Mouse (Mus musculus): ENCODE measurements at regions not wholly inside any gene's neighbourhood (a gene's known extent, or its start where the extent isn't known, plus 50 kb on each side); places are given as distances from the start of the nearest gene placed in this dataset.

DNA sequence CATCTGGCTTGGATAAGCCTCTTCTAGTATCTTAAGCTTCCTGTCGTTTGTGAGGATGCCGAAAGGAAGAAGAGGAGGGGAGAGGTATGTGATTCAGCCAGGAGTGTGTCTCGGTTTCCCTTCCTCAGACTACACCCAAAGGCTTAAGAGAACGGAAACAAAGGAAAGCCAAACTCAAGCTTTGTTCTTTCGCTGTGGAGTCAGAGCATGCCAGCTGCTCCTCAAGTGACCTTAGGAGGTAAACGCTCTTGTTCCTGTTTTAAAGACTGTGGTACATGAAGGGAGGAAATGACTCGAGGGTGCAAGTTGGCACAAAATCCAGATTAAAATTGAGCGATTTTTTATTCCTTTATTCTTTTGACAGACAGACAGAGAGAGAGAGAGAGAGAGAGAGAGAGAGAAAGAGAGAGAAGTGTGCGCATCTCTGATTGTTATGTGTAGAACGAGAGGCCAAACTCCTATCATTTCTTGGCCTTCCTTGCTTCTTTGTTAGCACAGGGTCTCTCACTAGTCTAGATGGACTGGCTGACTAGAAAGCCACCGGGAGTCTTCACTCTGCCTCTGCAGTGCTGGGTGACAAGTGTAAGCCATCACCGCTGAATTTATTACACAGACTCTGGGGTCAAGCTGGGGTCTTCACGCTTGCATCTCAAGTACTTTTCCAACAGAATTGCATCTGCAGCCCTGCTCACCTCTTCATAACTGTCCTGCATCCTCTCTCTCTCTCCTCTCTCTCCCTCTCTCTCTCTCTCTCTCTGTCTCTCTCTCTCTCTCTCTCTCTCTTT is 151.5 kb upstream of the Pde3a start:
- H3K27me3 ChIP-seq (replicated peaks) = no peaks in the 10 kb centered on the region
- H3K4me3 ChIP-seq (replicated peaks) = no peak overlapping the region
- peaks cover 26% of the 10 kb centered on the region; the same call in 1 of the 2 replicates for H3K9me3 ChIP-seq
- H3K36me3 ChIP-seq (replicated peaks; ENCODE audit: low read length) = no peaks in the 10 kb centered on the region
- TF ChIP-seq GATA1 (IDR thresholded peaks at IDR 0.05; ENCODE audit: borderline replicate concordance, low read length) (no peak), FLI1 (IDR thresholded peaks at IDR 0.05; ENCODE audit: low read length) (no peak)
- no peaks in the 10 kb centered on the region for H3K4me1 ChIP-seq

DNA sequence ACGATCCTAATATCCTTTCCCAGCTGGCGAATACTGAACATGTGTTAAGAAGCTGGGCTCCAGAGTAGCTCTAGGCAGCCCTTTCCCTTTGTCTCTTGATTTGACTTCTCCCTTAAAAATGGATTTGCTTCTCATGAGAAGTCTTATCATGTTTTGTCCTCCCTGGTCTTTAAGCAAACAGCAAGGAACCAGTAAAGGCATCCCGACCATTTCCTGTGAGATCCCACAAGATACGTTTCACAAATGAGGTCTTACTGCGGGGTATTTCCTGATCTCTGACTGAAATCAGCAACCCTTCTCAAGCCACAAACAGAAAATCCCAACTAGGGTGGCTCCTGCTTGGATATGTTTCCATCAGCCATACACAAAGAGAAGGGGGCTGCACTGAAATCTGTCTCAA is 130.8 kb upstream of the Pde3a start:
- Histone ChIP-seq H3K9me3 (peaks cover 4% of the 10 kb centered on the region; the same call in 1 of the 2 replicates), H3K4me3 (replicated peaks) (no peak overlapping the region), H3K27me3 (replicated peaks) (no peaks in the 10 kb centered on the region), H3K36me3 (replicated peaks; ENCODE audit: low read length) (no peaks in the 10 kb centered on the region), H3K4me1 (no peaks in the 10 kb centered on the region)
- no peak for TF ChIP-seq GATA1 (IDR thresholded peaks at IDR 0.05; ENCODE audit: borderline replicate concordance, low read length)
- TF ChIP-seq FLI1 (IDR thresholded peaks at IDR 0.05; ENCODE audit: low read length) = no peak

DNA sequence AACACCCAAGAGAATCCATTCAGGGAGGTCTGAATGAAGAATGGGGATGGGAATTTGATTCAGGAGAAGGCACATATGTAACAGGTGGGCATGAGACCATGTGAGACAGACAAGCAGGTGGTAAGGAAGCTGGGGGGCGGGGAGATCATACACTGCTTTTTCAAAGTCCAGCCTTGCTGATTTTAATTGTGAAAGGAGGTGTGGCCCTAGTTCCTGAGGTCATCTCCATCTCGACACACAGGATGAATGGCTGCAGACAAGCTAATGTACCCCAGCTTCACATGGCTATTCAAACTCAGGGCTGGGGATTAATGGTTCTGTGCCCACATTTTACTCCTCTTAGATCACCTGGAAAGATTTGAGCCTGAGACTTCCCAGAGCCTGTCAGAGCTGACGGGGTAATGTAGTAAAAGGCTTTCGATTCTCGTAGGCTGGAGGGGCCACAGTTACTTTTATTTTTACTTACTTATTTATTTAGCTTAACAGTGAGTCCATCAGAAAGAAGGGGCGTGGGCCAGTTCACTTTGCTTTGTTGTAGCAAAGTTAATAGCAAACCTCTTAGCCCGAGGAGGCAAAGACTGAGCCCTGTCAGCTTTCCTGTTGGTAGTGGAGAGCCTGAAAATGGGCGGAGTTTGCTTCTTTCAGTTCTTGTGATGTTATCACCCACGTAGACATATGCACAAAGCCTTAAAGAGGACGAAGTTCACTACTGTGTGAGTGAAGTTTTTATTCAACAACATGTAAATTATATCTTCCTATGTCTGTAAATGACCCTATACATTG is 122.3 kb upstream of the Pde3a start:
- H3K9me3 ChIP-seq = 0 out of 2 replicates have a peak, but pooled peaks cover 4% of the 10 kb centered on the region
- H3K27me3 ChIP-seq (replicated peaks) = no peaks in the 10 kb centered on the region
- H3K4me3 ChIP-seq (replicated peaks) = no peak overlapping the region
- H3K36me3 ChIP-seq (replicated peaks; ENCODE audit: low read length) = no peaks in the 10 kb centered on the region
- TF ChIP-seq FLI1 (IDR thresholded peaks at IDR 0.05; ENCODE audit: low read length) (no peak), GATA1 (IDR thresholded peaks at IDR 0.05; ENCODE audit: borderline replicate concordance, low read length) (no peak)
- no peaks in the 10 kb centered on the region for H3K4me1 ChIP-seq

DNA sequence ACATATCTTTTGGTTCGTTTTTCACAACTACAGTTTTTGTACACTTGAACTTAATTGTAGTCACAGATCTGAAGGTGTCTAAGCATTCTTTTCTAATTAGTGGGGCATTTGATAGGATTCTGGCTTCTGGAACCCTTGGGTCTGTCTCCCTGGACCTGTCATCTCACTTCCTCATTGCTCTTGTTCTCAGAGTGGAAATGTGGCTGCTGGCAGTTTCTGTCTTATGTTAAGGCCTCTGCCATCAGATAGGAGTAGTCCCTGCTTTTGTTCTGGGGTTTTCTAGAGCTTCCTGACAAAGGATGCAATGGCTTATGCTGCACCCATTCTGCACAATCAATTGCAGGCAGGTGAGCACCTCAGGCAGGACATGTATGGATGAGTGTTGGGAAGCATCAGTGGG is 119.5 kb upstream of the Pde3a start:
- Histone ChIP-seq H3K4me3 (replicated peaks) (no peak overlapping the region), H3K36me3 (replicated peaks; ENCODE audit: low read length) (no peaks in the 10 kb centered on the region), H3K27me3 (replicated peaks) (no peaks in the 10 kb centered on the region), H3K4me1 (no peaks in the 10 kb centered on the region), H3K9me3 (0 out of 2 replicates have a peak, but pooled peaks cover 8% of the 10 kb centered on the region)
- TF ChIP-seq GATA1 (IDR thresholded peaks at IDR 0.05; ENCODE audit: borderline replicate concordance, low read length) (no peak), FLI1 (IDR thresholded peaks at IDR 0.05; ENCODE audit: low read length) (no peak)

DNA sequence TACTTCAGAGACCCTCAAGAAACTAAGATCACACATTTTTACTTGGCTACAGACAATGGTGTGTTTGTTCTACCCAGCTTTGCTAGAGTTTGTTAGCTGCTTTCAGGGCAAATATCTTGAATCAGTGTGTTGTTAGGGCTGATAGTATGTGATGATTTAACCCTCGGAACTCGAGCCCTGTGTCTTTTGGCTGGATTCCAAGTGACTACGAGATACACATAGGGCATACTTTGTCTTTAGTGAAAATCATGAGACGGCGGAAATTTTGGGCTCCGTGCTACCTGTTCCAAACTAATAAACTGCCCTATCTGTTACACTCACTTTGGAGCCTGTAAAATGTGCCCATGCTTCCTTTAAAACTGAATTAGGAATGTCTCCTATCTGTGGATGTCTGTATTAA is 114.9 kb upstream of the Pde3a start:
- H3K4me1 ChIP-seq = no peaks in the 10 kb centered on the region
- 0 out of 2 replicates have a peak, but pooled peaks cover 4% of the 10 kb centered on the region for H3K9me3 ChIP-seq
- H3K36me3 ChIP-seq (replicated peaks; ENCODE audit: low read length) = no peaks in the 10 kb centered on the region
- no peaks in the 10 kb centered on the region for H3K27me3 ChIP-seq (replicated peaks)
- H3K4me3 ChIP-seq (replicated peaks) = no peak overlapping the region
- no peak for TF ChIP-seq GATA1 (IDR thresholded peaks at IDR 0.05; ENCODE audit: borderline replicate concordance, low read length)
- TF ChIP-seq FLI1 (IDR thresholded peaks at IDR 0.05; ENCODE audit: low read length) = no peak

DNA sequence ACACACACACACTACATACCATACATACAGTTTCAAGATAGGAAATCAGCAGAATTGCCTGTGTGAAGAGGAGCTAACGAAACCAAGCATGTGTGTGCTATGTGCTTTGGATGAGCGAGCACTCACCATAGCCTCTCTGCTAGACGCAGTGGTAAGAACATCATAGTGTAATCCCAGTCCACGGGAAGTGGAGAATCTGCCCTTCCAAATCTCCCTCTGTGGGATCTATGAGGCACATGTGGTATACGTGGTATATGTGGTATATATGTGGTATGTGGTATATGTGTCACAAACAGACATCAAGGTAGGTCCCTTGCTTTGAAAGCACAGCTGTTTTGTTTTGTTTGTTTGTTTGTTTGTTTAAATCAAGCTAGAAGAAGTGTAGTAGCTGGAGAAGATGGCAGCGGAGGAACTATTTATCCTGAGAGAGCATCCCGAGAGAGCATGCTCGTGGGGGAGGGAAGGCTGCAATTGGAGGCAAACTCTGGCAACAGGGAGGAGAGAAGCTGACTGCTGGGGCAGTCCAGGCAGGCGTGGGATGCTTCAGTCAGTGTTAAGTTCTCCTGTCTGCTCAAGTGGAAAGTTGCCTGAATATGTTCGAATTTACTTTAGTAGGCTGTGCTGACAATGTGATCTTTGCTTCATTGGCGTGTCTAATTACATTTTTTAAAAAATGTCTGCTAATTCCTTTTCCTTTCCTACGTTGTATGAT is 112.2 kb upstream of the Pde3a start:
- no peaks in the 10 kb centered on the region for H3K36me3 ChIP-seq (replicated peaks; ENCODE audit: low read length)
- no peaks in the 10 kb centered on the region for H3K27me3 ChIP-seq (replicated peaks)
- no peak overlapping the region for H3K4me3 ChIP-seq (replicated peaks)
- TF ChIP-seq FLI1 (IDR thresholded peaks at IDR 0.05; ENCODE audit: low read length) (no peak), GATA1 (IDR thresholded peaks at IDR 0.05; ENCODE audit: borderline replicate concordance, low read length) (no peak)
- H3K9me3 ChIP-seq = 0 out of 2 replicates have a peak, but pooled peaks cover 4% of the 10 kb centered on the region
- no peaks in the 10 kb centered on the region for H3K4me1 ChIP-seq

DNA sequence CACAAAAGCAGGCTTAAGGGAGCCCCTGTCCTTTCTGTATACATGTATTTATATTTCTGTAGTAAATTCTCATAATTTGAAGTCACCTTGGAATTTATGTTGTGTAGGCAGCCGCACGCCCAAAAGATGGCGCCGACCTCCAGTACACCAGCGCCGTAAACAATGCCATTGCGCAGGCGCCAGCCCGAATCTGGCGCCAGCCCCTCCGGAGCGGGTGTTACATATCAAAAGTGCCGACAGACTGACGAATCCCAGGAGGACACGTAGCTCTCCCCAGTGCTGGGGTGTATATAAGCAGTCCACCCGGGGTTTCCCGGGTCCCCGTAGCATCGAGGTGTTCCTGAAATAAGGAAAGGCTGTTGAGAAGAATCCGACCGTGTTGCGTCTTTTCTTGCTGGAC is 108.1 kb upstream of the Pde3a start:
- Histone ChIP-seq H3K9me3 (peaks cover 3% of the 10 kb centered on the region), H3K27me3 (replicated peaks) (no peaks in the 10 kb centered on the region), H3K4me1 (no peaks in the 10 kb centered on the region), H3K36me3 (replicated peaks; ENCODE audit: low read length) (no peaks in the 10 kb centered on the region), H3K4me3 (replicated peaks) (no peak overlapping the region)
- TF ChIP-seq GATA1 (IDR thresholded peaks at IDR 0.05; ENCODE audit: borderline replicate concordance, low read length) = no peak
- no peak for TF ChIP-seq FLI1 (IDR thresholded peaks at IDR 0.05; ENCODE audit: low read length)

DNA sequence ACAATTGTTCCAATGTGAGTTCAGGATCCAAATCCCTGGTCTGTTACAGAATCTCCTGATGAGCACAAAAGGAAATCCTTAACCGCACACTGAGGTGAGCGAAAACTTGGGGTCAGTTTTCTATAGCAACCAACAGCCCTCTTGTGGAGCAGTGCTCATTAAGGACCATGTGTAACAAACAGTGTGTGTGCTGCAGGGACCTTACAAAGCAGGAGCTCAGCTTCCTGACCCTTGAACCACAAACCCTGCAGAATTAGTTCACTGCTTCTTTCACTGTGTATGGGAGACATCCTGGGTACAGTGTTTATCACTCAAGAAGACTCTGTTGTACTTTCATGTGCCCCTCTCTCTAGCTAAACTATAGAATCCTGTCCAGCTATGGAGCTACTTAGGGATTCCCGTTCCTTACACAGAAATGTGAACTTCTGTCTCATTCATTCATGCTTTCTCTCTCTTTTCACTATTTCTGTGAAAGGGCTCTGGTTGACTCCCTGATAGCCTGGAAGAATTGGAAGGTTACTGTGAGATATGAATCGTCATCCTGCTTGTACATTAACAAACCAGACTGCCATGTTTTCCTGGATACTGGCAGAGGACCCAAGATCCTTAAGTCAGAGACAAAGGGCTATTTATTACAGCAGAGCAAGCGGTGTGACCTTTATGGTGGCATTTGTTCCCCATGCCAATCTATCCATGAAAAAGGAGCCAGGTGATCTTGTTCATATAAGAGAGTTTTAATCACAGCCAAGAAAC is 100.5 kb upstream of the Pde3a start:
- Histone ChIP-seq H3K36me3 (replicated peaks; ENCODE audit: low read length) (no peaks in the 10 kb centered on the region), H3K4me3 (replicated peaks) (no peak overlapping the region), H3K27me3 (replicated peaks) (no peaks in the 10 kb centered on the region), H3K9me3 (peaks cover 3% of the 10 kb centered on the region), H3K4me1 (no peaks in the 10 kb centered on the region)
- TF ChIP-seq GATA1 (IDR thresholded peaks at IDR 0.05; ENCODE audit: borderline replicate concordance, low read length) (no peak), FLI1 (IDR thresholded peaks at IDR 0.05; ENCODE audit: low read length) (no peak)
